Mouse (Mus musculus): ENCODE results near the gene Ccr9.

DNA sequence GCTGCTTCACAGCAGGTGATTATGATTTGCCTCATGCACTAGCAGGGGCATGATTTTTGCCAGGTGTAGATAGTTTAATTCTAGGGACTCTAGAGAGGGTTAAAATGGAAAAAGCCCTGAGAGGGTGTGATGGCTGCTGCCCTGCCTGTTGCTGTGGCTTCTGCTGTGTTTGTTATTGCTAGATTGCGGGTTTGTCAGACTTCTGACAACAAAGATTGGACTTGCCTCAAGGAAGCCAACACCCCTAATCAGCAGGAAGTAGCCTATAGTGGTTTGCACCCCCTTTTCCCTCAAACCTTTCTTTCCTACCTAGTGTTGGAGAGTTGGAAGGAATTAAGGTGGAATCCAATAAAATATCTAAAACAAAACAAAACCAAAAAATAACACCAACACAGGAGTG lies 10.0 kb downstream of the Ccr9 start:
- no peak for TF ChIP-seq CTCF (conservative IDR thresholded peaks at IDR 0.05; ENCODE audit: low read length)
- TF ChIP-seq POU5F1 (IDR thresholded peaks at IDR 0.05; ENCODE audit: borderline replicate concordance, low read length) = no peak
- TF ChIP-seq NANOG (IDR thresholded peaks at IDR 0.05; ENCODE audit: borderline replicate concordance, low read length) = no peak
